Mouse (Mus musculus): Measurements from ENCODE around the gene Dll3. TPM values are rescaled to one million over a fixed set of nuclear protein-coding genes. Genes with fewer than 3 reads are reported as not detected.

Dll3 gene
- total and polyA plus RNA-seq, 3 experiments: not detected

DNA sequence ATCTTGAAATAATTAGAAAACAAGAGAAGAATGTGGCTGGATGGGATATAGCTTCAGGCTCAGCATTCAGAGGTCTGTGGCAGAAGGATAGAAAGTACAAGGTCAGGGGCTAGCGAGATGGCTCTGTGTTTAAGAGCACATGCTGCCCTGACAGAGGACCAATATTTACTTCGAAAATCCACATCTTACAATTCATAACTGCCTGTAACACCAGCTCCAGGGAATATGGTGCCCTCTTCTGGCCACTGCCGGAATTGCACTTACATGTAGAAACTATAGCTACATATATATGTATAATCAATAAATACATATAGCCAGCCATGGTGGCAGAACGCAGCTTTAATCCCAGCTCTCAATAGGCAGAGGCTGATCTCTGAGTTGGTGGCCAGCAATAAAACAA, 42.6 kb upstream of the Dll3 start:
- Histone ChIP-seq H3K27ac (no peak overlapping the region), H3K9ac (ENCODE audit: low read depth, low read length) (no peak overlapping the region; the same call in 1 of the 2 replicates), H3K27me3 (ENCODE audit: control insufficient read depth, insufficient read depth, low read length) (no peaks in the 10 kb centered on the region), H3K36me3 (ENCODE audit: control insufficient read depth, insufficient read depth, low read length) (no peaks in the 10 kb centered on the region), H3K4me3 (no peak overlapping the region), H3K4me1 (ENCODE audit: control insufficient read depth, insufficient read depth, low read length) (peaks cover 1% of the 10 kb centered on the region; the same call in 1 of the 2 replicates), H3K79me2 (replicated peaks; ENCODE audit: control insufficient read depth, insufficient read depth, low read length) (no peaks in the 10 kb centered on the region)
- no peak for TF ChIP-seq POLR2A (IDR thresholded peaks at IDR 0.05; ENCODE audit: insufficient read depth, low read depth, low read length)
- TF ChIP-seq EP300 (IDR thresholded peaks at IDR 0.05; ENCODE audit: insufficient read depth, low read depth, low read length): peak; percentile 18; the same call in 1 of the 2 replicates
- TF ChIP-seq CTCF (IDR thresholded peaks at IDR 0.05): peak; percentile 85
- WGBS: under 1% methylated on average over 4 of the region's 4 CpGs
- peak in 1 of 2 experiments; percentile 69 for DNase-seq
- intact Hi-C loops (cut with DNase I): loop anchor here (5.0 kb wide), 1 partner anchor 67 kb away; the partner anchor contains the start of gene Eid2b

DNA sequence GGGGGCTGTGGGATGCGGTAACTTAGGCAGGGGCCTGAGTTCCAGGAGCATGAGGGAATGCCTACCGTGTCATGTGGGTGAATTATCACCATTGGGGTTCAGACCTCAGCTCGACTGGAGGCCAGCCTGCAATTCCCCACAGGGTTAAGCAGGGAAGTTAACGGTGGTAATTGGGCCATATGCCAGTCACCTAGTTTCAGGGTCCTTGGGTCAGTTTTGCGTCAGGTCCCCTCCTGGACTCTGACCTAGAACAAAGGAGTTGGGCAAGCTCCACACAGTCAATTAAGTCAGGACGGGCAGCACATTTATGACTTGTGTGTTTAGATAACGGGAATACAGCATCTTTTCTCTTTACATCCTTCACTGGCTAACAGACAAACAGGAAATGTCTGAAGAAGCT, 39.3 kb upstream of the Dll3 start:
- intact Hi-C loops (cut with DNase I): loop anchor here (5.0 kb wide), 1 partner anchor 64 kb away; the partner anchor contains the start of gene Eid2b
- Histone ChIP-seq H3K4me1 (ENCODE audit: control insufficient read depth, insufficient read depth, low read length) (peaks cover 3% of the 10 kb centered on the region; the same call in 1 of the 2 replicates), H3K27me3 (ENCODE audit: control insufficient read depth, insufficient read depth, low read length) (no peaks in the 10 kb centered on the region), H3K4me3 (no peak overlapping the region), H3K36me3 (ENCODE audit: control insufficient read depth, insufficient read depth, low read length) (peaks cover 5% of the 10 kb centered on the region; the same call in 1 of the 2 replicates), H3K9ac (ENCODE audit: low read depth, low read length) (no peak overlapping the region), H3K79me2 (replicated peaks; ENCODE audit: control insufficient read depth, insufficient read depth, low read length) (peaks cover 6% of the 10 kb centered on the region), H3K27ac (no peak overlapping the region)
- 32% methylated on average over 7 of the region's 7 CpGs for WGBS
- no peak for TF ChIP-seq CTCF (IDR thresholded peaks at IDR 0.05)
- no peak for TF ChIP-seq EP300 (IDR thresholded peaks at IDR 0.05; ENCODE audit: insufficient read depth, low read depth, low read length)
- TF ChIP-seq POLR2A (IDR thresholded peaks at IDR 0.05; ENCODE audit: insufficient read depth, low read depth, low read length): no peak
- no peak for DNase-seq

DNA sequence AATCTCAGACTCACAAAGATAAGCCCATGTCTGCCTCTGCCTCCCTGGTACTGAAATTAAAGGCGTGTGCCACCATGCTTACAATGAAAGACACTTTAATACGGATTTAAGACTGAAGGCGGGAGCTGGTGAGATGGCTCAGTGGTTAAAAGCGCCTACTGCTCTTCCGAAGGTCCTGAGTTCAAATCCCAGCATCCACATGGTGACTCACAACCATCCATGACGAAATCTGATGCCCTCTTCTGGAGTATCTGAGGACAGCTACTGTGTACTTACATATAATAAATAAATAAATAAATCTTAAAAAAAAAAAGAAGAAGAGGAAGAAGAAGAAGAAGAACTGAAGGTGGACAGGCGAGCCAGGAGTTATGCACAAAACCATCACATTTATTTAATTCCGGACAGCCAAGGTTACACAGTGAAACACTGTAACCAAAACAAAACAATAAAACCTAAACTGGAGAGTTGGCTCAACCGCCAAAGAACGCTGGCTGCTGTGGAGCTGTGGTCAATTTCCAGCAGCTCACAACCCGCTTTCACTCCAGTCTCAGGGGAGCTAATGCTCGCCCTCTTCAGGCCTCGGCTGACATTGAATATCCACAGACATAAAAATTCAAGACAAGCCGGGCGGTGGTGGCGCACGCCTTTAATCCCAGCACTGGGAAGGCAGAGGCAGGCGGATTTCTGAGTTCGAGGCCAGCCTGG, 37.3 kb upstream of the Dll3 start:
- peak; percentile 67 to 75 for DNase-seq
- Histone ChIP-seq H3K36me3 (ENCODE audit: control insufficient read depth, insufficient read depth, low read length) (peaks cover 5% of the 10 kb centered on the region; the same call in 1 of the 2 replicates), H3K4me1 (ENCODE audit: control insufficient read depth, insufficient read depth, low read length) (peaks cover 6% of the 10 kb centered on the region), H3K4me3 (peak overlapping the region; percentile 96), H3K27me3 (ENCODE audit: control insufficient read depth, insufficient read depth, low read length) (no peaks in the 10 kb centered on the region), H3K79me2 (replicated peaks; ENCODE audit: control insufficient read depth, insufficient read depth, low read length) (peaks cover 8% of the 10 kb centered on the region), H3K27ac (peak overlapping the region; percentile 90), H3K9ac (ENCODE audit: low read depth, low read length) (no peak overlapping the region)
- intact Hi-C loops (cut with DNase I): no loop called here
- 56% methylated on average over 19 of the region's 19 CpGs for WGBS
- TF ChIP-seq CTCF (IDR thresholded peaks at IDR 0.05) (peak; percentile 64), EP300 (IDR thresholded peaks at IDR 0.05; ENCODE audit: insufficient read depth, low read depth, low read length) (no peak)

DNA sequence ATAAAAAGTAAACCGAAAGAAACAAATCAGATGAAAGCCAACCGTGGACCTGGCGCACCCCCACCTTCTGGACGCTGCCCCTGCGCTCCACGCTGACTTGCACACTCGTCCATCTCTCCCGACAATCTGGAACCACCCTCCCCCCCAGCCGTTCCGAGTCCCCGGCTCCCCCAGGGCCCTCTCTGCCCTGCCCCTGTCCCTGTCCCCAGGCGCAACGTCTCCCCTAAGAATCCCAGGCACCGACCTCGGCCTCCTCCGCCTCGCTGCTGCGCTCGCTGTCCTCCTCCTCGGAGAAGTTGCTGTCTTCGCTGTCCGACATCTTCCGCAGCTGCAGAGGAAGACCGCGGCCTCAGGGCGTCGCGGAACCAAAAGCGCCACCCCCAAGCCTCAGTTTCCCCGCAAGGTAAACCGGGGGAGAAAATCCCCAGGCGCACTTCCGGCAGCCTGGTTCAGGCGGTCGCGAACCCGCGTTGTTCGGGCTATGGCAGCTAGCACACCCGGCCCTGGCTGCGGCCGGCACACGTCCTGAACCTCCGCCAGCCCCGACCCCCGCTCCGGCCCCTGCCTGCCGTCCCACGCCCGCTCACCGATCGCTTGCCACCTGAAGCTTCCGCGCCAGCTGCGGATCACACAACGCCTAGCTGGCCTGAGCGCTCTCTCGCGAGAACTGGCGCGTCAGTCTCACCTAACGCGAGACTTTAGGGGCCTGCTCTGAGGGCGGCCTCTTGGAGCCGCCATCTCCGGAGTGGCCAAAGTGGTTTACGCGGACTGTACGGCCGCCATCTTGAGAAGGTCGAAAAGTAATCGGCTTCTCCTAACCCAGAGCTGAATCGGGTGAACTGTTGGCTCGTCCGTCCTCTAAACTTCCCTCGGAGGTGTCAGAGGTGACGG, 36.3 kb upstream of the Dll3 start, which contains the start of gene Supt5:
Gene Supt5, minus strand, starts transcription at position 639 of the 891 bp plus-strand sequence.
- H3K27ac ChIP-seq: peak within 1 kb of the TSS; percentile 90
- peaks cover 5% of the 10 kb centered on the region; the same call in 1 of the 2 replicates for H3K36me3 ChIP-seq (ENCODE audit: control insufficient read depth, insufficient read depth, low read length)
- peak; percentile 97 to 98 for DNase-seq
- intact Hi-C loops (cut with DNase I): loop anchor here (1.0 kb wide), 2 partner anchors 12 to 26 kb away; partner anchors contain the start of genes Rps16 and Timm50
- peaks cover 6% of the 10 kb centered on the region for H3K4me1 ChIP-seq (ENCODE audit: control insufficient read depth, insufficient read depth, low read length)
- peak within 1 kb of the TSS; percentile 93 for H3K9ac ChIP-seq (ENCODE audit: low read depth, low read length)
- H3K4me3 ChIP-seq: peak within 1 kb of the TSS; percentile 96
- peaks cover 10% of the 10 kb centered on the region for H3K79me2 ChIP-seq (replicated peaks; ENCODE audit: control insufficient read depth, insufficient read depth, low read length)
- TF ChIP-seq EP300 (IDR thresholded peaks at IDR 0.05; ENCODE audit: insufficient read depth, low read depth, low read length) (peak; percentile 73; the same call in 1 of the 2 replicates), CTCF (IDR thresholded peaks at IDR 0.05) (no peak), POLR2A (IDR thresholded peaks at IDR 0.05; ENCODE audit: insufficient read depth, low read depth, low read length) (peak; percentile 92)
- WGBS: under 1% methylated on average over 77 of the region's 77 CpGs
- H3K27me3 ChIP-seq (ENCODE audit: control insufficient read depth, insufficient read depth, low read length): no peaks in the 10 kb centered on the region

DNA sequence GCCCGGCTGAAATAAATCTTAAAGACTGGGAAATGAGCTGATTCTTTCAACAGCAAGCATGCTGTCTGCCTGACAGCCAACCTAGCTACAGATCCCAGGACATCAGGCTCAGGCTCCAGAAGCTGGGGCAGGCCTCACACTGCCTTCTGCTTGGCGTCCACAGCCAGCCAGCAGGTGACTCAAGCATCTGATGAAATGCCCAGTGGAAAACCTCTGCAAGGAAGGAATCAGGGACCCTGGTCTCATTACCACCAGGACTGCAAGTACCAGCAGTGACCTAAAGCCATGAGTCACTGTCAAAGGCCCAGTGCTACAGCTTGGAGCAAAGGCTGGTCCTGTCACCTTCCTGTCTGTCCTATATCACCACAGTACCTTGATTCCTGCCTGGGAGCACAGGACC, 33.4 kb upstream of the Dll3 start:
- no peak overlapping the region for H3K9ac ChIP-seq (ENCODE audit: low read depth, low read length)
- no peak for DNase-seq
- H3K36me3 ChIP-seq (ENCODE audit: control insufficient read depth, insufficient read depth, low read length): peaks cover 5% of the 10 kb centered on the region; the same call in 1 of the 2 replicates
- 88% methylated on average over 2 of the region's 2 CpGs for WGBS
- H3K4me1 ChIP-seq (ENCODE audit: control insufficient read depth, insufficient read depth, low read length): peaks cover 6% of the 10 kb centered on the region
- H3K4me3 ChIP-seq: no peak overlapping the region
- no peak overlapping the region for H3K27ac ChIP-seq
- H3K27me3 ChIP-seq (ENCODE audit: control insufficient read depth, insufficient read depth, low read length): no peaks in the 10 kb centered on the region
- intact Hi-C loops (cut with DNase I): no loop called here
- TF ChIP-seq CTCF (IDR thresholded peaks at IDR 0.05) (no peak), EP300 (IDR thresholded peaks at IDR 0.05; ENCODE audit: insufficient read depth, low read depth, low read length) (no peak), POLR2A (IDR thresholded peaks at IDR 0.05; ENCODE audit: insufficient read depth, low read depth, low read length) (no peak)
- H3K79me2 ChIP-seq (replicated peaks; ENCODE audit: control insufficient read depth, insufficient read depth, low read length): peaks cover 11% of the 10 kb centered on the region
